Mouse (Mus musculus) thymus, adult 2 months (tissue): ENCODE measurements around the gene Diaph3. TPM values are rescaled to one million over a fixed set of nuclear protein-coding genes. Genes with fewer than 3 reads are reported as not detected.

Source experiments
- DNase-seq: peaks from one replicate; pipeline ENCODE4 v3.0.0; 2021
- H3K27ac ChIP-seq: fragments of 200-500 bp; 2 replicates; pipeline ENCODE4 v1.5.1; 2012; ENCODE audit warnings: low read length, control low read depth; ENCODE audit not compliant: control insufficient read depth, insufficient read depth
- H3K27me3 ChIP-seq: fragments of 200-500 bp; 2 replicates; pipeline ENCODE4 v1.6.1; 2012; ENCODE audit warnings: mild to moderate bottlenecking, low read length, moderate library complexity, mixed read lengths; ENCODE audit not compliant: control insufficient read depth, insufficient read depth
- H3K36me3 ChIP-seq: fragments of 200-500 bp; 2 replicates; pipeline ENCODE4 v1.6.1; 2012; ENCODE audit warnings: mild to moderate bottlenecking, low read length, moderate library complexity; ENCODE audit not compliant: control insufficient read depth, insufficient read depth
- H3K4me1 ChIP-seq: fragments of 200-500 bp; replicated peaks from 2 replicates; pipeline ENCODE4 v1.6.1; 2012; ENCODE audit warnings: low read length; ENCODE audit not compliant: control insufficient read depth, insufficient read depth
- H3K4me3 ChIP-seq: fragments of 200-500 bp; 2 replicates; pipeline ENCODE4 v1.5.1; 2012; ENCODE audit warnings: mild to moderate bottlenecking, low read length, control low read depth, moderate library complexity; ENCODE audit not compliant: control insufficient read depth, insufficient read depth
- CTCF ChIP-seq: fragments of 200-500 bp; IDR thresholded peaks from 2 replicates; pipeline ENCODE4 v1.5.1; 2012; ENCODE audit warnings: mild to moderate bottlenecking, control low read depth, low read length, moderate library complexity, borderline replicate concordance; ENCODE audit not compliant: control insufficient read depth, poor library complexity, insufficient read depth; ENCODE audit errors: extremely low read depth
- POLR2A ChIP-seq: fragments of 200-500 bp; IDR thresholded peaks from 2 replicates; pipeline ENCODE4 v1.6.1; 2012; ENCODE audit warnings: mild to moderate bottlenecking, low read length, control low read depth, moderate library complexity; ENCODE audit not compliant: control insufficient read depth, poor library complexity, insufficient read depth; ENCODE audit errors: extremely low read depth
- WGBS: fragments of 180-500 bp; shearing (Covaris S2); methylation state at CpG from one replicate; pipeline ENCODE4 v1.1.7; 2018; 5-methylcytosine and 5-hydroxymethylcytosine counted together
- polyA plus RNA-seq: library from polyadenylated mRNA; depleted of rRNA; stranded (reverse); fragments of >200 nt; gene quantifications from 2 replicates; pipeline ENCODE4 v1.2.3, GENCODE M21; 2012

Gene Diaph3
- polyA plus RNA-seq, 1 experiment, result 2.2 TPM

DNA sequence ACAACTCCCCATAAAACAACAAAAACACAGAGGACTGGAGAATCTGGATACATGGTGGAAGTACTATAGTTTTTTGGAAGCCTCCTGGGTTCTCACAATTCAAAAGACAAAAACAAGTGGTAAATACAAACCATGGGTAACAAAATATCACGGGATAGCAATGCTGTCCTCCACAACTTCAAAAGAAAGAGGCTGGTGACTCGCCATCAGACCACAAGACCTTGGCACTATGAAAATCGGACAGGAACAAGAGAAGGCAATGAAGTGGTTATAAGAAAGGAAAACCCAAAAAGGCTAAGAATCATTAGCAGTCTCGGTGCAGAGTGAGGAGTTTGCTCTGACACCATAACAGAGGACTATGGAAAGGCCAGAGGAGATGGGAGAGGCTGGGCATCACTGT, 76.8 kb downstream of the Diaph3 start:
- WGBS, result 94% methylated on average over 4 of the region's 4 CpGs
- no peak for DNase-seq
- TF ChIP-seq POLR2A (no peak), CTCF (no peak)
- Histone ChIP-seq H3K27me3 (no peaks in the 10 kb centered on the region), H3K4me1 (no peaks in the 10 kb centered on the region), H3K27ac (no peak overlapping the region), H3K36me3 (no peaks in the 10 kb centered on the region), H3K4me3 (no peak overlapping the region)

DNA sequence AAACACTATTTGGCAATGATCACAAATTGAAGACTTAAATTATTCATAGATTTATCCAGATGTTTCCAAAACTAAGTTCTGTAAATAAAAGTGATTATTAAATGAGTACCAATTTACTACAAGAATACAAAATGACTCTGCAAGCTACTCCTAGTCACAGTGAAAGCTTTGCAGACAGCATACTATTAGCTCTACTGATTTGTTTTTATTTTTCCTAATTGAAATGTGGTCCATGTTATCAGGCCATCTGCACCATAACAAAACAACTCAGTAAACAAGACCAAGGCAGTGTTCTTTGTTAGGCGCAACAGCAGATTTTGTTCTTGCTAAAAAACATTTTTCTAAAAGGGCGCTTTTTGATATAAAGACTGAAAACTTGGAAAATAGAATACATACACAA, 84.9 kb downstream of the Diaph3 start:
- Histone ChIP-seq H3K27me3 (no peaks in the 10 kb centered on the region), H3K36me3 (no peaks in the 10 kb centered on the region), H3K4me3 (no peak overlapping the region), H3K4me1 (no peaks in the 10 kb centered on the region), H3K27ac (no peak overlapping the region)
- WGBS, result 100% methylated on average over 2 of the region's 2 CpGs
- TF ChIP-seq CTCF (no peak), POLR2A (no peak)
- DNase-seq, result no peak

DNA sequence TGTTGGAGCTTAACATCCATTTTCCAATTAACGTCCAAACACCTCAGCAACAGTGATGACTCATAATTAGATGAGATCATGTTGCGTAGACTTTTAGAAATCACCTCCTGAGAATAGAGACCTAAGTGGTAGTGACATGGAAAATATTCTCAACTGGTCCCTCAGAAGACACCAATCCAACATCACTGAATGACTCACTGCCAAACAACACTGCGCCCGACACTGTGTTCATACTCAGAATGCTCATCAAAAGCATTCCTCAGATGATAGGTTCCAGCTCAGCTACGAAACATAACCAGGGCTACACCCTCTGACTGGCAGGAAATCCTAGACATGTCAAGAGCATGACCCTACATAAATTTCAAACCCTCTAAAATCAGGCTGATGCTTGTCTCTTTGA, 89.8 kb downstream of the Diaph3 start:
- no peak for DNase-seq
- 93% methylated on average over 5 of the region's 5 CpGs for WGBS
- TF ChIP-seq POLR2A (no peak), CTCF (no peak)

DNA sequence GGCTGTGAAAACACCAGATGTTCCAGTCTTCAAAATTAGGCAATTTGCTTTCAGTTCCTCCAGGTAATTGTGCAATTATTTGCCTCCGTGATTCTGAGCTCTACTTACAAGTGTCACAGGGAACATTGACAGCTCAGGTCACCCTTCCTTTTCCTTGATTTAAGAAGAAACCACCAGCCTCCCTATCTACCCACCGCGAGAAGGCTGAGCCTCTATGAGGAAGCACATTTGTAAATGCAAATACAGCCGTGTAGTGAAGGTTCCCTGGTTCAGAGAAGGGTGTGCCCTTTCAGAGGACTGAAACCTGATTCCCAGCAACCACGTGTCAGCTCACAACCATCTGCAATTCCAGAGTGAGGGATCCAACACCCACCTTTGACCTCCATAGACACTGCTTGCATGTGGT, 96.6 kb downstream of the Diaph3 start:
- Histone ChIP-seq H3K27me3 (no peaks in the 10 kb centered on the region), H3K27ac (no peak overlapping the region), H3K4me3 (no peak overlapping the region), H3K4me1 (no peaks in the 10 kb centered on the region), H3K36me3 (no peaks in the 10 kb centered on the region)
- TF ChIP-seq POLR2A (no peak), CTCF (no peak)
- no peak for DNase-seq
- WGBS, result 22% methylated on average over 5 of the region's 5 CpGs

More for the DNA sequence above, 89.8 kb downstream of the Diaph3 start:
- Histone ChIP-seq H3K36me3 (no peaks in the 10 kb centered on the region), H3K4me1 (no peaks in the 10 kb centered on the region), H3K27ac (no peak overlapping the region), H3K4me3 (no peak overlapping the region), H3K27me3 (no peaks in the 10 kb centered on the region)

DNA sequence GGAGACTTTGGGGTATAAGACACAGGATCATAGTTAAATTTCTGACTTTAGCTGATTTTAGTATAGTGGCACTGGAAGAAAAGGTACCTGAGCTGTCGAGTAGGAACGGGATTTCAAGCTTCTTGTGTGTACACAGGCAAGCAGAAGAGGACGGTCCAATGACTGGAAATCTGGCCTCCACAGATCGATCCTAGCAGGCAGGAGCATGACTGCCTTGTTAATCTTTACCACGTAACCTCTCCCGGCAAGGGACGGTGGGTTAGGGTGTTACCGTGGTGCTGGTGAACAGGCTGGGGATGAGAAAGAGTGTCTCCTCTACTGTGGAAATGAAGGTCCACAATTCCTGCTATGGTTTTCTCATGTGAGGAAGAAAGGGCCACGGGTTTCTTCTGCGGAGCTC, 120.8 kb downstream of the Diaph3 start:
- no peak for DNase-seq
- TF ChIP-seq POLR2A (no peak), CTCF (no peak)
- Histone ChIP-seq H3K27me3 (no peaks in the 10 kb centered on the region), H3K4me1 (no peaks in the 10 kb centered on the region), H3K36me3 (no peaks in the 10 kb centered on the region), H3K27ac (no peak overlapping the region), H3K4me3 (no peak overlapping the region)
- WGBS, result 98% methylated on average over 10 of the region's 10 CpGs

DNA sequence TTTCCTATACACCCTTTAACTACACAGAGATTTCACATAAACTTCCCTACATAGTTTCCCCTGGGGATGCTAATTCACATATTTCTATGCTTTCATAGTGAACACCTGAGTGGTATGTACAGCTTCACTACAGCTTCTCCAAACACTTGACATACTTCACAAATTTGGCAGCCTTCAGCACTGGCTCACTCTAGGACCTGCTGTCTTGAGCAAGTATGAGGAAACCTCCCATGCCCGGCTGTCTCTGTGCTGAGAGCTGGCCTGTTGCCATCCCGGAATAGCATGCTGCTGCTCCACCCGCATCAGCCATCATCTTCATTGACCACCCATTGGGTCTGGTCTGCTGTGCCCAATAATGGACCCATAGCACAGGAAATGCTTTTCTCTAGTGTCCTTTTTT, 121.3 kb downstream of the Diaph3 start:
- Histone ChIP-seq H3K27me3 (no peaks in the 10 kb centered on the region), H3K4me1 (no peaks in the 10 kb centered on the region), H3K4me3 (no peak overlapping the region), H3K36me3 (no peaks in the 10 kb centered on the region), H3K27ac (no peak overlapping the region)
- DNase-seq, result no peak
- WGBS, result 98% methylated on average over 3 of the region's 3 CpGs
- no peak for TF ChIP-seq CTCF

DNA sequence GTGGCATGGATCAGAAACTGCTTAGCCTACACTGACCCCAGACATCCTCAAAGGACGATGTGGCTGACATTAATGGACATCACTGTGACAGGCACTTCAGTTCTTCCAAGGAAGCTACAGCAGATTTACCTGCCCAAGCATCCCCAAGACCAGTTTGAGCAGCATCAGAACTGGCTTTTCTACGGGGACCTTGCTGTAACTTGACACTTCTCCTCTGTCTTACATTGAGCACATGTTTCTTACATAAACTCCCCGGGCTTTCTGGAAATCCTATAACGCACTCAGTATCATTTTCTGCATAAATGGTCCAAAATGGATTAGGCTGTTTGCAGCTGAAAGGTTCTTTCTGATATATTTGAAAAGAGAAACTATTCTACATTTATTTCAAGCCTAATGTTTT, 143.7 kb downstream of the Diaph3 start:
- Histone ChIP-seq H3K27me3 (no peaks in the 10 kb centered on the region), H3K36me3 (no peaks in the 10 kb centered on the region), H3K4me1 (no peaks in the 10 kb centered on the region), H3K4me3 (no peak overlapping the region), H3K27ac (no peak overlapping the region)
- 96% methylated on average over 4 of the region's 4 CpGs for WGBS
- TF ChIP-seq POLR2A (no peak), CTCF (no peak)
- no peak for DNase-seq
